Mouse (Mus musculus): Measurements from ENCODE around the gene Pip5k1b. TPM values are rescaled to one million over a fixed set of nuclear protein-coding genes. Genes with fewer than 3 reads are reported as not detected.
A peak's percentile ranks its signal among the peaks of the same experiment; 100 is the strongest.
"Not testable (repeated sequence)": the region's sequence is repeated elsewhere in the genome, so short reads cannot be mapped to it uniquely, and the experiment has no call there.

The Pip5k1b gene
- polyA plus RNA-seq, 1 experiment from 2014 or later, result 2.4 TPM

DNA sequence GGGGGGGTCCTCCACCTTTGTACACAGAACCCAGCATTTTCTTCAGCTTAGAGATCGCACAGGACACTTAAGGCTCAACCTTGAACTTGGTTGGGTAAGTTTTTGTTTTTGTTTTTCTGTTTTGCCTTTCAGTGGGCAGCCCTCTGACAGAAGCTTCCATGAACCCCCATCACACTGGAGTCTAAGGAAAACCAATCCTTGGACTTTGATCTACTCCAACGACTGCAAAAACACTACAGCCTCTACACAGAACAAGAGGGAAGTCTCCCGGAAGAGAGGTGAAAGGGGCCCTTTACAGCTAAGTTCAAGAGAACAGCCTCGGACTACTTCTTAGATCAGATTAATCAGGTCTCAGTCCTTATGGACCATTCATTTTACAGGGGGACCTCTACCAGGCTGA lies 1.2 kb downstream of the Pip5k1b start:
- Histone ChIP-seq H3K27ac (replicated peaks) (0 out of 2 replicates have a peak overlapping the region, but pooled peaks have one; percentile 91), H3K9me3 (replicated peaks) (no peaks in the 10 kb centered on the region), H3K27me3 (ENCODE audit: low read depth, poor library complexity, severe bottlenecking) (peaks cover 38% of the 10 kb centered on the region), H3K4me3 (peak overlapping the region; percentile 83), H3K4me1 (peaks cover 46% of the 10 kb centered on the region), H3K36me3 (no peaks in the 10 kb centered on the region)
- 30% methylated on average over 4 of the region's 4 CpGs for WGBS
- no peak for DNase-seq (ENCODE audit: low spot score)

GRCm38 (mm10) chr19:24553291-24554075 lies 2.2 kb downstream of the Pip5k1b start:
- H3K36me3 ChIP-seq, result peaks cover 2% of the 10 kb centered on the region; the same call in 1 of the 2 replicates
- WGBS, result 69% methylated on average over 12 of the region's 12 CpGs
- H3K27me3 ChIP-seq (ENCODE audit: low read depth, poor library complexity, severe bottlenecking), result peaks cover 29% of the 10 kb centered on the region
- H3K27ac ChIP-seq (replicated peaks), result no peak overlapping the region
- peaks cover 2% of the 10 kb centered on the region; the same call in 1 of the 2 replicates for H3K9me3 ChIP-seq (replicated peaks)
- peaks cover 46% of the 10 kb centered on the region for H3K4me1 ChIP-seq
- H3K4me3 ChIP-seq, result 0 out of 2 replicates have a peak overlapping the region, but pooled peaks have one; percentile 83
- no peak for DNase-seq (ENCODE audit: low spot score)

- DNase-seq (ENCODE audit: low spot score); H3K4me3 ChIP-seq; H3K27ac ChIP-seq (replicated peaks): not testable (repeated sequence)
- Histone ChIP-seq H3K4me1 (peaks cover 43% of the 10 kb centered on the region), H3K36me3 (peaks cover 11% of the 10 kb centered on the region), H3K27me3 (ENCODE audit: low read depth, poor library complexity, severe bottlenecking) (peaks cover 23% of the 10 kb centered on the region; the same call in 1 of the 2 replicates), H3K9me3 (replicated peaks) (peaks cover 10% of the 10 kb centered on the region)
- WGBS, result 87% methylated on average over 6 of the region's 6 CpGs
These were observed 3.0 kb downstream of the Pip5k1b start for GRCm38 (mm10) chr19:24552641-24553040.

- H3K27ac ChIP-seq (replicated peaks), result no peak overlapping the region
- peaks cover 14% of the 10 kb centered on the region for H3K9me3 ChIP-seq (replicated peaks)
- no peak overlapping the region for H3K4me3 ChIP-seq
- H3K27me3 ChIP-seq (ENCODE audit: low read depth, poor library complexity, severe bottlenecking), result peaks cover 14% of the 10 kb centered on the region; the same call in 1 of the 2 replicates
- no peak for DNase-seq (ENCODE audit: low spot score)
- WGBS, result 60% methylated on average over 3 of the region's 3 CpGs
- H3K4me1 ChIP-seq, result peaks cover 30% of the 10 kb centered on the region
- H3K36me3 ChIP-seq, result peaks cover 13% of the 10 kb centered on the region
These were observed 4.3 kb downstream of the Pip5k1b start for GRCm38 (mm10) chr19:24551196-24551954.

DNA sequence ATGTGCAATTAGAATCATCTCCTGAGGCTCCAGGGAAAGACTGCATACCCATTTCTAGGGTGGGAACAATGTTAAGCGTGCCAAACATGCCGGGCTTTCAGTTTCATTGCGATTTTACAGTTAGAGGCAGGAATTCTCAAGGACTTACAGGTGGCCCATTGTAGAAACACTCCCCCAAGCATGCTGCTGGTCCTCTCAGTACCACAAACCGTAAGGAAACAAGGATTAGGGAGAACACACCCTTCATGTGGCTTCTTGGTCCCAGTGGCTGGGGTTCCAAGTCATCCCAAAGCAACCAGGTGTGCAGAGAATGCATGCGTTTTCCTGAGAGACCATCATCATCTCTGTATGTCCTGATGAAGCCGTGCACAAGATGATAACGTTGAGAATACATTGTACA lies 4.9 kb downstream of the Pip5k1b start:
- DNase-seq (ENCODE audit: low spot score), result no peak
- 76% methylated on average over 7 of the region's 7 CpGs for WGBS

GRCm38 (mm10) chr19:24550016-24550415 lies 5.7 kb downstream of the Pip5k1b start:
- DNase-seq (ENCODE audit: low spot score), result no peak
- WGBS, result 92% methylated on average over 2 of the region's 2 CpGs

More for the DNA sequence above, 4.9 kb downstream of the Pip5k1b start:
- H3K4me3 ChIP-seq, result no peak overlapping the region
- H3K27me3 ChIP-seq (ENCODE audit: low read depth, poor library complexity, severe bottlenecking), result peaks cover 14% of the 10 kb centered on the region; the same call in 1 of the 2 replicates
- H3K4me1 ChIP-seq, result peaks cover 26% of the 10 kb centered on the region
- H3K9me3 ChIP-seq (replicated peaks), result peaks cover 14% of the 10 kb centered on the region
- H3K36me3 ChIP-seq, result peaks cover 13% of the 10 kb centered on the region
- H3K27ac ChIP-seq (replicated peaks), result no peak overlapping the region

DNA sequence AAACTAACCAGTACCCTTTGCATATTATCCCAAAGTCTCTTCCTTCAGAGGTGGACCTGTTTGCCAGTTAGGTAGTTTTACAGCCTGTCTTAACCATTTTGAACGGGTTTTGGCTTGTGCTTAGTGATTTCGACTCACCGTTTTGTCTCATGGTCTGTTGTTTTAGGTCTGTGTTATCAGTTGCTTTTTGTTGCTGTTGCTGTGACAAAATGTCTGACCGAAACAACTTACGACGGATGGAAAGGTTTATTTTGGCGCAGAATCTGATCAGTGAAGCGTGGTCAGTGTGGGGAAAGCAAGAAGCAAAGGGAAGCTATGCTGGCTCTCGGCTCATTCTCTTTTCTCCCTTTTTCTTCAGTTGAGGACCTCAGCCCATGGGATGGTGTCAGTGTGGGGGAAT lies 7.3 kb downstream of the Pip5k1b start:
- H3K4me3 ChIP-seq, result no peak overlapping the region
- peaks cover 13% of the 10 kb centered on the region for H3K36me3 ChIP-seq
- peaks cover 14% of the 10 kb centered on the region for H3K9me3 ChIP-seq (replicated peaks)
- no peak for DNase-seq (ENCODE audit: low spot score)
- WGBS, result 98% methylated on average over 9 of the region's 9 CpGs
- no peaks in the 10 kb centered on the region for H3K27me3 ChIP-seq (ENCODE audit: low read depth, poor library complexity, severe bottlenecking)
- no peak overlapping the region for H3K27ac ChIP-seq (replicated peaks)
- H3K4me1 ChIP-seq, result peaks cover 10% of the 10 kb centered on the region

More at GRCm38 (mm10) chr19:24550016-24550415, 5.7 kb downstream of the Pip5k1b start:
- H3K36me3 ChIP-seq, result peaks cover 13% of the 10 kb centered on the region
- no peak overlapping the region for H3K27ac ChIP-seq (replicated peaks)
- H3K4me1 ChIP-seq, result peaks cover 21% of the 10 kb centered on the region
- peaks cover 14% of the 10 kb centered on the region; the same call in 1 of the 2 replicates for H3K27me3 ChIP-seq (ENCODE audit: low read depth, poor library complexity, severe bottlenecking)
- H3K4me3 ChIP-seq, result no peak overlapping the region
- peaks cover 14% of the 10 kb centered on the region for H3K9me3 ChIP-seq (replicated peaks)

DNA sequence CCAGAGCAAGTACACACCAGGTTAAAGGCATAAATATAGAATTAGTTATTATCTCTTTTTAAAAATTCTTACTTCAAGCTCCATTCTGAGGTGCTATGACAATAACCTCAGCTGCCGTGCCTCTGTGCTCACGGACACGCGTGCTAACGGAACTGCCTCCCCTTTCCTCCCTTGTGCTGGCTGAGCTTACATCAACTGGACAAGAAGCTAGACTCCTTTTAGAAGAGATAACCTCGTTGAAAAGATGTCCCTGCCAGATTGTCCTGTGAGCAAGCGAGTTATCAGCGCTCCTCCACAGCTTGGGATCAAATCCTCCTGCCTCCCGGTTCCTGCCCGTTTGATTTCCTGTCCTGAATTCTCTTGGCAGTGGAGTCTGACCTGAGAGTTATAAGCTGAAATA lies 9.5 kb downstream of the Pip5k1b start:
- Histone ChIP-seq H3K9me3 (replicated peaks) (peaks cover 14% of the 10 kb centered on the region), H3K27ac (replicated peaks) (no peak overlapping the region), H3K36me3 (peaks cover 13% of the 10 kb centered on the region), H3K27me3 (ENCODE audit: low read depth, poor library complexity, severe bottlenecking) (no peaks in the 10 kb centered on the region), H3K4me1 (peaks cover 9% of the 10 kb centered on the region), H3K4me3 (no peak overlapping the region)
- WGBS, result 91% methylated on average over 10 of the region's 10 CpGs
- DNase-seq (ENCODE audit: low spot score), result no peak

DNA sequence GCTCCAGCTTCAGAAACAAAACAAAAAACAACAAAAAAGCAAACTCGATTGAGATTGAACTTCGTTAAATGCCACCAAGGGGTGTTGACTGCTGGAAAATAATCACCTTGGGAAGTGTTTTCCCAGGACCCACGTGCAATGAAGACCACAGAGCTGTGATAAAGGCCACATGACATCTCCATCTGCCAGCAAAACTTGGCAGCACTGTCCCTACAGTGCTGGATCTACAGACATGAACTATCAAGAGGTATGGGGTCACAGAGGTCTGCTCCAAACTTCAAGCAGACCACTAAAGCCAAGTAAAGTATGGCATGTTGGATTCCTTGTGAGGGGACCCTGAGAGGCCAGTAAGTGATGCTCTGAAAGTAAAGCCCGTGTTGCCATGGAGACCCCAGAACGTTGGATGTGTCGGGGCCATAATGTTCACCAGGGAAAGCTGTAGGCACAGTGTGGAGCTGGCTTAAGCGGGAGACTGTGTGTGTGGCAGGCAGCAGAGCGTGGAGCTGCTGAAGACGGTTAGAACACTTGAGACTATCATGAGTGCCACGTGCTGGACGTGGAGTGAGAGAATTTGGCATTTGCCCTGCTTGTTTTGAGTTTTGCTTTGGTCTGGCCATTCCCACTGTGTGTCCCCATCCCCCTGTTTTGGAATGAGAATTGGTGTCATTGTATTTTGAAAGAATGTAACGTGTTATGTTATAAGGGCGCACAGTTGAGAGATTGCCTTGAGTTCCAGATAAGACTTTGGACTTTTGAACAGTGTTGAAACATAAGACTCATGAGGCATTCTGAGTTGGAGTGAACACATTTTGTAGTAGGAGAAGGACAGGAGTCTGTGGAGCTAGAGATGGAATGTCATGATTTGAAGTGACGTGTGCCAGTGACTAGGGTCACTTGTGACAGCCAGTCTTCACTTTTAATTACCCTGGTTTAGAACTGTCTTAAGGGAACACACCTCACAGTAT lies 12.0 kb downstream of the Pip5k1b start:
- Histone ChIP-seq H3K9me3 (replicated peaks) (peaks cover 14% of the 10 kb centered on the region), H3K27ac (replicated peaks) (no peak overlapping the region), H3K27me3 (ENCODE audit: low read depth, poor library complexity, severe bottlenecking) (no peaks in the 10 kb centered on the region), H3K36me3 (peaks cover 13% of the 10 kb centered on the region), H3K4me1 (peaks cover 9% of the 10 kb centered on the region), H3K4me3 (no peak overlapping the region)
- WGBS, result 74% methylated on average over 14 of the region's 14 CpGs
- no peak for DNase-seq (ENCODE audit: low spot score)

DNA sequence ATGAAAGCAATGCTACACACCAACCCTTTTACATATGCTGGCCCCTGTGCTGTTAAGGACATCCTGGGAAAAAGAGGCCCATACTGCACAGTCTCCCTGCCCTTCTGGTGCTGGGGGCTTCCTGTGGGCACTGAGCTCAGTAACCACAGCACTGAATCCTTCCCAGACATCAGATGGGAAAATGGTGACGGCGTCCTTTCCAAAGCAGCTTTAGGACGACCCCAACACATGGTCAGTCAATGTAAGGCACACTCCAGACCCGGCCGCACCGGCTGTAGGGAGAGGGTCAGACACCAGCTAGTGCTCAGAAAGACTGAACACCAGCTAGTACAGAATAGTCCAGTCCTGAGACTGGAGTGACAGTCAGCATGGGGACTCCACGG lies 13.4 kb downstream of the Pip5k1b start:
- Histone ChIP-seq H3K4me3 (no peak overlapping the region), H3K9me3 (replicated peaks) (peaks cover under 1% of the 10 kb centered on the region; the same call in 1 of the 2 replicates), H3K27me3 (ENCODE audit: low read depth, poor library complexity, severe bottlenecking) (no peaks in the 10 kb centered on the region), H3K27ac (replicated peaks) (no peak overlapping the region), H3K36me3 (no peaks in the 10 kb centered on the region), H3K4me1 (peaks cover 9% of the 10 kb centered on the region)
- DNase-seq (ENCODE audit: low spot score), result no peak
- 93% methylated on average over 7 of the region's 7 CpGs for WGBS

GRCm38 (mm10) chr19:24541669-24542292 lies 13.9 kb downstream of the Pip5k1b start:
- H3K36me3 ChIP-seq, result no peaks in the 10 kb centered on the region
- no peak overlapping the region for H3K27ac ChIP-seq (replicated peaks)
- peaks cover 9% of the 10 kb centered on the region for H3K4me1 ChIP-seq
- H3K4me3 ChIP-seq, result no peak overlapping the region
- WGBS, result 94% methylated on average over 17 of the region's 17 CpGs
- no peaks in the 10 kb centered on the region for H3K27me3 ChIP-seq (ENCODE audit: low read depth, poor library complexity, severe bottlenecking)
- DNase-seq (ENCODE audit: low spot score), result no peak
- no peaks in the 10 kb centered on the region for H3K9me3 ChIP-seq (replicated peaks)
